Mouse (Mus musculus) E14TG2a.4 (cell line): ENCODE results near the gene Wdr49.

ENCODE experiments used
- CTCF ChIP-seq: conservative IDR thresholded peaks from 2 replicates; pipeline ENCODE4 v1.5.1; 2014; ENCODE audit warnings: low read length
- NANOG ChIP-seq: IDR thresholded peaks from 2 replicates; pipeline ENCODE4 v1.6.1; 2014; ENCODE audit warnings: borderline replicate concordance, low read length, mixed read lengths
- POU5F1 ChIP-seq: IDR thresholded peaks from 2 replicates; pipeline ENCODE4 v1.6.1; 2014; ENCODE audit warnings: low read length, borderline replicate concordance

- TF ChIP-seq CTCF (no peak), POU5F1 (no peak), NANOG (no peak)
Observed at GRCm38 (mm10) chr3:75492913-75493312, 11.0 kb upstream of the Wdr49 start.
